Mouse (Mus musculus) right cerebral cortex, postnatal 10 days (tissue): ENCODE measurements around the gene Olfr611.
"Not testable (repeated sequence)": the region's sequence is repeated elsewhere in the genome, so short reads cannot be mapped to it uniquely, and the experiment has no call there.

Source experiments
- DNase-seq, 2 experiments: peaks; one replicate each; pipeline ENCODE4 v3.0.0; 2021; ENCODE audit warnings: low spot score in 2 of 2

The Olfr611 gene

GRCm38 (mm10) chr7:103520746-103521145, at the start of gene Olfr611:
Gene Olfr611, minus strand, starts transcription at chr7:103520846.
- DNase-seq: not testable (repeated sequence)

GRCm38 (mm10) chr7:103569043-103569442, 48.4 kb upstream of the Olfr611 start, which contains the start of gene Olfr616:
Gene Olfr616, minus strand, starts transcription at chr7:103569143.
- DNase-seq: no peak

DNA sequence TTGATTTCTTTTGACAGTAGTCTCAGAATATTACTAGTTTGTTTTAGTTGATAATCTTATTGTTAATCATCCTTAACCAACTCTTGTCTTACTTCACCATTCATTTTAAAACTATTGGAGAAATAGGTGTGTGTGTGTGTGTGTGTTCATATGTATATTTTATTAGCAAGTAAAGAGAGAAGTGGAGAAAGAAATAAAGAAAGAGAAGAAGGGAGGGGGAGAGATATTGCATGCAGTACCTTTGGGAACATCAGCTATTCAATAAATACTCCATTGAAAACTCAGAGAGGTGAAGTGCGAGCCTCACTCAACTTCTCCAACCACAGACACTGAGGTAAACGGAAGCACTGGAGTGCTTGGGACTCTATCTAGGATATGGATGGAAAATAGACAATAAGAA, 35.1 kb upstream of the Olfr611 start, which contains the start of gene Olfr615:
Olfr615 (plus strand) TSS at position 301 of the 400 bp plus-strand sequence.
- no peak for DNase-seq

GRCm38 (mm10) chr7:103547774-103548173, 27.1 kb upstream of the Olfr611 start, which contains the start of gene Olfr613:
Gene Olfr613, plus strand, starts transcription at chr7:103548074.
- no peak for DNase-seq

- not testable (repeated sequence) for DNase-seq
Measured at GRCm38 (mm10) chr7:103542617-103543016, 22.0 kb upstream of the Olfr611 start, which contains the start of gene Olfr612. Gene Olfr612, minus strand, starts transcription at chr7:103542717.

GRCm38 (mm10) chr7:103512022-103512421, 8.6 kb downstream of the Olfr611 start, which contains the start of gene Olfr610:
Gene Olfr610, minus strand, starts transcription at chr7:103512122.
- DNase-seq: no peak

- DNase-seq: no peak
Measured at GRCm38 (mm10) chr7:103497962-103498361, 22.7 kb downstream of the Olfr611 start, which contains the start of gene Olfr609. Gene Olfr609, minus strand, starts transcription at chr7:103498062.

DNA sequence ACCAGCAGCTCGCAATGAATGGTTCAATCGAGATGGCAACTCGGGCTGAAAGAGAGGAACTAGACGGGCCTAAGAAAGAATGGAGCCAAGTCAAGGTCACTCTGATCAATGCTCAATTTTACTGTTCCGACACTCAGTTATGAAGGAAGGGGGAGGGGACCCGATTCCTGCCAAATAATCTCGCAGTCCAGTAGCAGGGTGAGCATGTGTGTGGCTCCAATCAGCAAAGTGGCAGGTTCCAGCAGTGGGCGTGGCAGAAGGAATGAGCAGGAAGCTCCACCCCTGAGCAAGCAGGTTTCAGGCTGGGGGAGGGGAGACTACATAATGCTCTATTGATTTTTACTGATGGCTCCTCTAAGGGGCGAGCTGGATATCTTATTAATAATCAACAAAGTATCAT, 43.5 kb downstream of the Olfr611 start:
- not testable (repeated sequence) for DNase-seq

DNA sequence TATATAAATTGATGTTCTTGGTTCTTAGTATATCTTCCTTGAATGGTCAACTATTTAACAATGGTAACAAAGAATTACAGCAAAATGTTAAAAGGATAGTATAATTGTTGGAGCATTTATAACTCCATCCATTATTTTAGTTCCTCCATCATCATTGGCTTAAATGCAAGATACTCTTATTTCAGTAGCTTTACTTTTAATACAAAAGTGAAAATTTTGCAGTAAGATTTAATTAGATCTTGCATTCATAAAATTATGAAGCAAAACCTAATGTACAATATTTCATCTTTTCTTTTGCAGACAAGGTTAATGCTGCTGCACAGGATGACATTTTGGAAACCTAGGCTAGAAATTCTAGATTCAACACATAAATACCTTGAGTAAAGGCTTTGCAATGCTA, 51.1 kb downstream of the Olfr611 start, which contains the start of gene Olfr608:
Olfr608 (plus strand) TSS at position 301 of the 400 bp plus-strand sequence.
- no peak for DNase-seq
